Mouse (Mus musculus): ENCODE data around the gene Adssl1. TPM values are rescaled to one million over a fixed set of nuclear protein-coding genes. Genes with fewer than 3 reads are reported as not detected.

Adssl1 gene
- polyA plus RNA-seq, 1 experiment, result 202 TPM

GRCm38 (mm10) chr12:112651778-112652439, 32.1 kb downstream of the Adssl1 start:
- peaks cover 5% of the 10 kb centered on the region for H3K79me2 ChIP-seq (ENCODE audit: control insufficient read depth, insufficient read depth)
- TF ChIP-seq MYOG (IDR thresholded peaks at IDR 0.05; ENCODE audit: control insufficient read depth in 1 of 3, insufficient read depth in 1 of 3, insufficient read length in 2 of 3, low read depth in 2 of 3), result peak in 2 of 3 experiments; percentile 47 to 83
- TF ChIP-seq TCF3 (IDR thresholded peaks at IDR 0.05; ENCODE audit: insufficient read length, low read depth), result no peak
- TF ChIP-seq MYOD1 (IDR thresholded peaks at IDR 0.05; ENCODE audit: control insufficient read depth in 1 of 3, insufficient read length in 2 of 3, low read depth in 2 of 3), result peak in 2 of 3 experiments; percentile 50 to 76
- H3K4me2 ChIP-seq (ENCODE audit: low read depth), result no peak overlapping the region
- H3K4me3 ChIP-seq, result no peak overlapping the region
- no peaks in the 10 kb centered on the region for H3K27me3 ChIP-seq (ENCODE audit: control insufficient read depth, insufficient read depth, insufficient read length)
- no peak overlapping the region for H3ac ChIP-seq (ENCODE audit: control insufficient read depth, insufficient read length)
- H3K36me3 ChIP-seq (ENCODE audit: control insufficient read depth, insufficient read depth), result peaks cover 11% of the 10 kb centered on the region

GRCm38 (mm10) chr12:112653157-112653824, 33.4 kb downstream of the Adssl1 start:
- H3K4me2 ChIP-seq (ENCODE audit: low read depth), result no peak overlapping the region
- H3K36me3 ChIP-seq (ENCODE audit: control insufficient read depth, insufficient read depth), result peaks cover 11% of the 10 kb centered on the region
- peak; percentile 16 to 86 (median 28) for TF ChIP-seq MYOG (IDR thresholded peaks at IDR 0.05; ENCODE audit: control insufficient read depth in 1 of 3, insufficient read depth in 1 of 3, insufficient read length in 2 of 3, low read depth in 2 of 3)
- TF ChIP-seq MAX (IDR thresholded peaks at IDR 0.05; ENCODE audit: low read depth), result no peak
- TF ChIP-seq TCF12 (IDR thresholded peaks at IDR 0.05; ENCODE audit: insufficient read depth, poor library complexity, severe bottlenecking), result no peak
- peak in 2 of 3 experiments; percentile 54 to 65 for TF ChIP-seq MYOD1 (IDR thresholded peaks at IDR 0.05; ENCODE audit: control insufficient read depth in 1 of 3, insufficient read length in 2 of 3, low read depth in 2 of 3)
- TF ChIP-seq E2F4 (IDR thresholded peaks at IDR 0.05; ENCODE audit: insufficient read depth), result no peak
- peak; percentile 61 for TF ChIP-seq POLR2AphosphoS2 (IDR thresholded peaks at IDR 0.05; ENCODE audit: insufficient read length, low read depth)
- TF ChIP-seq POLR2A (IDR thresholded peaks at IDR 0.05; ENCODE audit: insufficient read length, low read depth), result peak; percentile 5
- peaks cover 5% of the 10 kb centered on the region for H3K79me2 ChIP-seq (ENCODE audit: control insufficient read depth, insufficient read depth)
- no peak overlapping the region for H3K4me3 ChIP-seq
- no peaks in the 10 kb centered on the region for H3K27me3 ChIP-seq (ENCODE audit: control insufficient read depth, insufficient read depth, insufficient read length)
- no peak overlapping the region for H3ac ChIP-seq (ENCODE audit: control insufficient read depth, insufficient read length)

GRCm38 (mm10) chr12:112654076-112654475, 34.2 kb downstream of the Adssl1 start:
- peaks cover 19% of the 10 kb centered on the region for H3K36me3 ChIP-seq (ENCODE audit: control insufficient read depth, insufficient read depth)
- TF ChIP-seq TCF3 (IDR thresholded peaks at IDR 0.05; ENCODE audit: insufficient read length, low read depth), result peak; percentile 39
- TF ChIP-seq MYOG (IDR thresholded peaks at IDR 0.05; ENCODE audit: control insufficient read depth in 1 of 3, insufficient read depth in 1 of 3, insufficient read length in 2 of 3, low read depth in 2 of 3), result peak; percentile 81 to 98 (median 81)
- TF ChIP-seq E2F4 (IDR thresholded peaks at IDR 0.05; ENCODE audit: insufficient read depth), result no peak
- TF ChIP-seq CEBPB (IDR thresholded peaks at IDR 0.05; ENCODE audit: insufficient read depth, poor library complexity, severe bottlenecking), result no peak
- no peak for TF ChIP-seq REST (IDR thresholded peaks at IDR 0.05; ENCODE audit: insufficient read depth, insufficient read length)
- no peak for TF ChIP-seq MAX (IDR thresholded peaks at IDR 0.05; ENCODE audit: low read depth)
- no peak for TF ChIP-seq USF1 (IDR thresholded peaks at IDR 0.05; ENCODE audit: low read depth)
- TF ChIP-seq POLR2AphosphoS2 (IDR thresholded peaks at IDR 0.05; ENCODE audit: insufficient read length, low read depth), result peak; percentile 50
- peak; percentile 68 for TF ChIP-seq TCF12 (IDR thresholded peaks at IDR 0.05; ENCODE audit: insufficient read depth, poor library complexity, severe bottlenecking)
- peak; percentile 27 to 93 (median 66) for TF ChIP-seq MYOD1 (IDR thresholded peaks at IDR 0.05; ENCODE audit: control insufficient read depth in 1 of 3, insufficient read length in 2 of 3, low read depth in 2 of 3)
- no peak for TF ChIP-seq POLR2A (IDR thresholded peaks at IDR 0.05; ENCODE audit: insufficient read length, low read depth)
- no peak for TF ChIP-seq SRF (IDR thresholded peaks at IDR 0.05; ENCODE audit: control insufficient read depth, insufficient read length, low read depth)
- H3K4me2 ChIP-seq (ENCODE audit: low read depth), result no peak overlapping the region
- no peak overlapping the region for H3ac ChIP-seq (ENCODE audit: control insufficient read depth, insufficient read length)
- no peak overlapping the region for H3K4me3 ChIP-seq
- H3K79me2 ChIP-seq (ENCODE audit: control insufficient read depth, insufficient read depth), result peaks cover 2% of the 10 kb centered on the region
- no peaks in the 10 kb centered on the region for H3K27me3 ChIP-seq (ENCODE audit: control insufficient read depth, insufficient read depth, insufficient read length)

GRCm38 (mm10) chr12:112658619-112659018, 38.8 kb downstream of the Adssl1 start:
- Histone ChIP-seq H3K36me3 (ENCODE audit: control insufficient read depth, insufficient read depth) (peaks cover 29% of the 10 kb centered on the region), H3K79me2 (ENCODE audit: control insufficient read depth, insufficient read depth) (no peaks in the 10 kb centered on the region), H3ac (ENCODE audit: control insufficient read depth, insufficient read length) (no peak overlapping the region), H3K4me3 (no peak overlapping the region), H3K4me2 (ENCODE audit: low read depth) (no peak overlapping the region), H3K27me3 (ENCODE audit: control insufficient read depth, insufficient read depth, insufficient read length) (no peaks in the 10 kb centered on the region)
- no peak for TF ChIP-seq MAX (IDR thresholded peaks at IDR 0.05; ENCODE audit: low read depth)
- no peak for TF ChIP-seq POLR2A (IDR thresholded peaks at IDR 0.05; ENCODE audit: insufficient read length, low read depth)
- TF ChIP-seq TCF3 (IDR thresholded peaks at IDR 0.05; ENCODE audit: insufficient read length, low read depth), result no peak
- TF ChIP-seq REST (IDR thresholded peaks at IDR 0.05; ENCODE audit: insufficient read depth, insufficient read length), result no peak
- TF ChIP-seq E2F4 (IDR thresholded peaks at IDR 0.05; ENCODE audit: insufficient read depth), result no peak
- no peak for TF ChIP-seq MYOD1 (IDR thresholded peaks at IDR 0.05; ENCODE audit: control insufficient read depth in 1 of 3, insufficient read length in 2 of 3, low read depth in 2 of 3)
- TF ChIP-seq TCF12 (IDR thresholded peaks at IDR 0.05; ENCODE audit: insufficient read depth, poor library complexity, severe bottlenecking), result no peak
- TF ChIP-seq CEBPB (IDR thresholded peaks at IDR 0.05; ENCODE audit: insufficient read depth, poor library complexity, severe bottlenecking), result no peak
- TF ChIP-seq USF1 (IDR thresholded peaks at IDR 0.05; ENCODE audit: low read depth), result no peak
- TF ChIP-seq POLR2AphosphoS2 (IDR thresholded peaks at IDR 0.05; ENCODE audit: insufficient read length, low read depth), result no peak
- no peak for TF ChIP-seq SRF (IDR thresholded peaks at IDR 0.05; ENCODE audit: control insufficient read depth, insufficient read length, low read depth)
- no peak for TF ChIP-seq MYOG (IDR thresholded peaks at IDR 0.05; ENCODE audit: control insufficient read depth in 1 of 3, insufficient read depth in 1 of 3, insufficient read length in 2 of 3, low read depth in 2 of 3)

All from myocyte (in vitro differentiated cells).